Mouse (Mus musculus) heart, adult 2 months (tissue): ENCODE measurements around the gene Nop9. TPM values are rescaled to one million over a fixed set of nuclear protein-coding genes. Genes with fewer than 3 reads are reported as not detected.
A peak's percentile ranks its signal among the peaks of the same experiment; 100 is the strongest.

Experiments used
- DNase-seq, 2 experiments: peaks; one replicate each; pipeline ENCODE4 v3.0.0; 2021
- H3K27ac ChIP-seq: fragments of 200-600 bp; 2 replicates; pipeline ENCODE4 v1.8.1; 2022
- H3K27me3 ChIP-seq: fragments of 200-500 bp; 2 replicates; pipeline ENCODE4 v1.6.1; 2012; ENCODE audit warnings: mild to moderate bottlenecking, low read length, inconsistent platforms, mixed read lengths; ENCODE audit not compliant: control insufficient read depth, insufficient read depth
- H3K36me3 ChIP-seq: fragments of 200-500 bp; 2 replicates; pipeline ENCODE4 v1.6.1; 2012; ENCODE audit warnings: low read length, inconsistent platforms; ENCODE audit not compliant: control insufficient read depth, insufficient read depth
- H3K4me1 ChIP-seq: fragments of 200-500 bp; 2 replicates; pipeline ENCODE4 v1.6.1; 2011; ENCODE audit warnings: low read length; ENCODE audit not compliant: control insufficient read depth, insufficient read depth
- H3K4me3 ChIP-seq: fragments of 200-600 bp; 2 replicates; pipeline ENCODE4 v1.8.1; 2022
- H3K79me2 ChIP-seq: fragments of 200-500 bp; replicated peaks from 2 replicates; pipeline ENCODE4 v1.6.1; 2012; ENCODE audit warnings: mild to moderate bottlenecking, inconsistent platforms, low read length, moderate library complexity, mixed read lengths; ENCODE audit not compliant: control insufficient read depth, insufficient read depth
- H3K9ac ChIP-seq: fragments of 200-500 bp; 2 replicates; pipeline ENCODE4 v1.6.1; 2012; ENCODE audit warnings: low read depth, mild to moderate bottlenecking, control low read depth, inconsistent platforms, low read length, mixed read lengths
- CTCF ChIP-seq: fragments of 200-600 bp; IDR thresholded peaks from 2 replicates; pipeline ENCODE4 v1.8.1; 2022; ENCODE audit warnings: antibody characterized with exemption, mild to moderate bottlenecking, moderate library complexity
- EP300 ChIP-seq: fragments of 200-500 bp; IDR thresholded peaks from 2 replicates; pipeline ENCODE4 v1.6.1; 2011; ENCODE audit warnings: low read depth, low read length, control low read depth; ENCODE audit not compliant: insufficient read depth
- POLR2A ChIP-seq: fragments of 200-500 bp; IDR thresholded peaks from 2 replicates; pipeline ENCODE4 v1.6.1; 2011; ENCODE audit warnings: mild to moderate bottlenecking, low read depth, low read length, control low read depth; ENCODE audit not compliant: insufficient read depth
- WGBS: fragments of 180-500 bp; shearing (Covaris S2); methylation state at CpG from one replicate; pipeline ENCODE4 v1.1.7; 2018; 5-methylcytosine and 5-hydroxymethylcytosine counted together
- intact Hi-C: fragments of 180-260 bp; cut with DNase I; formaldehyde crosslinking; loops from one replicate; pipeline ENCODE4 v1.15.1; 2025
- polyA plus RNA-seq: library from polyadenylated mRNA; depleted of rRNA; stranded (reverse); fragments of >200 nt; gene quantifications from 2 replicates; pipeline ENCODE4 v1.2.3, GENCODE M21; 2012
- total RNA-seq, 2 experiments: library from RNA; stranded (reverse); gene quantifications; 2 replicates each; pipeline ENCODE4 v1.2.3; 2021

The Nop9 gene
- total and polyA plus RNA-seq, 3 experiments = 8.3 to 11.4 (median 10.1) TPM

GRCm38 (mm10) chr14:55709509-55709908, 36.0 kb upstream of the Nop9 start:
- Histone ChIP-seq H3K27me3 (peaks cover 1% of the 10 kb centered on the region; the same call in 1 of the 2 replicates), H3K4me3 (no peak overlapping the region), H3K27ac (no peak overlapping the region), H3K79me2 (no peaks in the 10 kb centered on the region), H3K4me1 (no peaks in the 10 kb centered on the region), H3K36me3 (no peaks in the 10 kb centered on the region), H3K9ac (no peak overlapping the region)
- intact Hi-C loops = no loop called here
- DNase-seq = no peak
- WGBS = 93% methylated on average over 4 of the region's 4 CpGs
- no peak for TF ChIP-seq POLR2A
- no peak for TF ChIP-seq EP300
- no peak for TF ChIP-seq CTCF

- TF ChIP-seq POLR2A (no peak), EP300 (no peak), CTCF (no peak)
- WGBS = 78% methylated on average over 7 of the region's 7 CpGs
- H3K9ac ChIP-seq = no peak overlapping the region
- no peaks in the 10 kb centered on the region for H3K36me3 ChIP-seq
- no peak overlapping the region for H3K4me3 ChIP-seq
- H3K4me1 ChIP-seq = no peaks in the 10 kb centered on the region
- no peak overlapping the region for H3K27ac ChIP-seq
- intact Hi-C loops = no loop called here
- no peak for DNase-seq
- H3K27me3 ChIP-seq = peaks cover 1% of the 10 kb centered on the region; the same call in 1 of the 2 replicates
- H3K79me2 ChIP-seq = no peaks in the 10 kb centered on the region
Observed at GRCm38 (mm10) chr14:55711786-55712185, 33.7 kb upstream of the Nop9 start.

- no peaks in the 10 kb centered on the region for H3K79me2 ChIP-seq
- H3K9ac ChIP-seq = no peak overlapping the region
- peak; percentile 45 to 65 for DNase-seq
- 16% methylated on average over 25 of the region's 25 CpGs for WGBS
- H3K27me3 ChIP-seq = peaks cover 1% of the 10 kb centered on the region; the same call in 1 of the 2 replicates
- no peaks in the 10 kb centered on the region for H3K4me1 ChIP-seq
- TF ChIP-seq POLR2A (no peak), EP300 (no peak), CTCF (no peak)
- H3K36me3 ChIP-seq = no peaks in the 10 kb centered on the region
- H3K27ac ChIP-seq = no peak overlapping the region
- no peak overlapping the region for H3K4me3 ChIP-seq
- intact Hi-C loops = no loop called here
Observed at GRCm38 (mm10) chr14:55713007-55713728, 32.3 kb upstream of the Nop9 start.

DNA sequence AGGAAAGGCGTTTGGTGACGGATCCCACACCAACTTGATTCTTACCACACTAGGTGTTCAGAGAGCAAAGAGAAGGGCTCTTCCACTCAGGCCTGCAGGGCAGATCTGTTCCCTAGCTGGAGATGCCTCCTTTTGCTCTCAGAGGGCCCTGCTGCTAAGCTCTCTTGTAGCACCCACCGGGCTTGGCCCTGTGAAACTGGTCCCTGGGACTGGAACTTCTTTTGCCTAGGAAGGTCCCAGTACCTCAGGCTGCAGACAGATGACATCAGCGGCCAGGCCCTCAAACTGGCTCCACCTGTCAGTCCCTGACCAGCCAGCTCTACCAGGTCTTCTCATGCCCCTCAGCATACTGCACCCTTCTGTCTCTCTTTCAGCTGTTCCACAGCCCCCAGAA, 31.8 kb upstream of the Nop9 start, which contains the start of gene Tgm1:
Gene Tgm1, minus strand, starts transcription at position 198 of the 394 bp plus-strand sequence.
- Histone ChIP-seq H3K27me3 (peaks cover 1% of the 10 kb centered on the region; the same call in 1 of the 2 replicates), H3K36me3 (no peaks in the 10 kb centered on the region), H3K4me3 (no peak within 1 kb of the TSS), H3K9ac (no peak within 1 kb of the TSS), H3K4me1 (no peaks in the 10 kb centered on the region), H3K79me2 (no peaks in the 10 kb centered on the region), H3K27ac (no peak within 1 kb of the TSS)
- intact Hi-C loops = no loop called here
- 33% methylated on average over 4 of the region's 4 CpGs for WGBS
- TF ChIP-seq EP300 (no peak), CTCF (no peak), POLR2A (no peak)
- no peak for DNase-seq

DNA sequence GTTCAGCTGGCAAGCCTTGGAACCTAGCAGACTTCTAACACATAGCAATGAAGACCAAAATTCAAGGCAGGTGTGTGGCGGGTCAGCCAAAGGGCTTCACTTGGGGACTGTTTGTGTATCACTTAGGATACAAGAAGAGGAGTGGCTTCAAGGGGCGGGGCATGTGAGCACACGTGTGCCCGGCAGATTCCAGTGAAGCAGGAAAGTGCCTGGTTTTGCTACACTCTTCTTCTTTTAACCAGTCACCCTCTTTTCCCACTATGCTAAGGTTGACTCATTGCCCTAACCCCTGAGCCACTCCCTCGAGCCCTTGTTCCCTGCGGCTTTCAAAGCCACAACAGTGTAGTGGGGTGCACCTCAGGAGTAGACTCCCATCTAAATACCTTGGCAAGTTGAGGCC, 30.6 kb upstream of the Nop9 start:
- no peaks in the 10 kb centered on the region for H3K36me3 ChIP-seq
- no peak overlapping the region for H3K4me3 ChIP-seq
- no peak overlapping the region for H3K9ac ChIP-seq
- intact Hi-C loops = no loop called here
- H3K79me2 ChIP-seq = no peaks in the 10 kb centered on the region
- TF ChIP-seq CTCF (no peak), POLR2A (no peak), EP300 (no peak)
- 40% methylated on average over 6 of the region's 6 CpGs for WGBS
- H3K27me3 ChIP-seq = peaks cover 1% of the 10 kb centered on the region; the same call in 1 of the 2 replicates
- no peaks in the 10 kb centered on the region for H3K4me1 ChIP-seq
- H3K27ac ChIP-seq = no peak overlapping the region
- no peak for DNase-seq

DNA sequence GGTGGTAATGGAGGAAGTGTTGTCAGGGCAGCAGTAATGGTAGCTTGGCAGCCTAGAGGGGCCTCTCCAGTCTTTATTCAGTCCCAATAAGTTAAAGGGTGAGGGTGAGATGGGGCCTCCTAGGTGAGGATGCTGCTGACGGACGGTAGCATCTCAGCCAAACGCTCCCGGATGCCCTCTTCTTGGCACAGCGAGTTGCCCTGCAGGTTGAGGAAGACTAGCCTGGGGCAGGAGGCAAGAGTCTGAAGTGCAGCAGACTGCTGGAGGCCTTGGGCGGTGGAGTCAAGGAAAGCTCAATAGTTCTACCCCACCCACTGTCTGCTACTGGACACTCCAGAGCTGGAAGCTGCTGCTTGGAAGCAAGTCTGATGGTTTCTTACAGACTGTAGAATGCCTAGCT, 29.2 kb upstream of the Nop9 start:
- WGBS = 96% methylated on average over 6 of the region's 6 CpGs
- TF ChIP-seq EP300 (no peak), CTCF (no peak), POLR2A (no peak)
- H3K79me2 ChIP-seq = no peaks in the 10 kb centered on the region
- intact Hi-C loops = no loop called here
- no peaks in the 10 kb centered on the region for H3K4me1 ChIP-seq
- no peak for DNase-seq
- no peaks in the 10 kb centered on the region for H3K36me3 ChIP-seq
- H3K27ac ChIP-seq = no peak overlapping the region
- no peak overlapping the region for H3K9ac ChIP-seq
- H3K27me3 ChIP-seq = peaks cover 1% of the 10 kb centered on the region; the same call in 1 of the 2 replicates
- H3K4me3 ChIP-seq = no peak overlapping the region
